Mouse (Mus musculus) lung, adult 2 months (tissue): ENCODE results near the gene Gm8374.
"Not testable (repeated sequence)": the region's sequence is repeated elsewhere in the genome, so short reads cannot be mapped to it uniquely, and the experiment has no call there.

ENCODE experiments used
- CTCF ChIP-seq: fragments of 200-500 bp; IDR thresholded peaks from 2 replicates; pipeline ENCODE4 v1.5.1; 2011; ENCODE audit warnings: mild to moderate bottlenecking, low read length, control low read depth; ENCODE audit not compliant: insufficient read depth
- POLR2A ChIP-seq: fragments of 200-500 bp; IDR thresholded peaks from 2 replicates; pipeline ENCODE4 v1.6.1; 2011; ENCODE audit warnings: low read depth, mild to moderate bottlenecking, control low read depth, low read length, borderline replicate concordance; ENCODE audit errors: extremely low read depth

GRCm38 (mm10) chr14:7332295-7332694 is 32.6 kb downstream of the Gm8374 start, which contains the start of gene Gm5797:
- not testable (repeated sequence) for TF ChIP-seq CTCF, POLR2A
